Mouse (Mus musculus): ENCODE results near the gene Meis2.

Meis2 gene

GRCm38 (mm10) chr2:116065570-116066005, at the start of gene Meis2:
TSS of gene Meis2 (minus strand) at chr2:116065839.
- DNase-seq (ENCODE audit: low read depth, low spot score) = peak; percentile 39

GRCm38 (mm10) chr2:116106194-116106593, 40.6 kb upstream of the Meis2 start:
- DNase-seq (ENCODE audit: low read depth, low spot score) = no peak

- DNase-seq (ENCODE audit: low read depth, low spot score) = no peak
Observed at GRCm38 (mm10) chr2:116105179-116105578, 39.5 kb upstream of the Meis2 start.

GRCm38 (mm10) chr2:116103411-116103996, 37.9 kb upstream of the Meis2 start:
- DNase-seq (ENCODE audit: low read depth, low spot score) = no peak

- DNase-seq (ENCODE audit: low read depth, low spot score) = peak; percentile 28
Observed at GRCm38 (mm10) chr2:116101221-116101620, 35.6 kb upstream of the Meis2 start.

GRCm38 (mm10) chr2:116080961-116081360, 15.3 kb upstream of the Meis2 start:
- no peak for DNase-seq (ENCODE audit: low read depth, low spot score)

GRCm38 (mm10) chr2:116078841-116079240, 13.2 kb upstream of the Meis2 start:
- DNase-seq (ENCODE audit: low read depth, low spot score) = no peak

- no peak for DNase-seq (ENCODE audit: low read depth, low spot score)
Observed at GRCm38 (mm10) chr2:116077716-116078115, 12.1 kb upstream of the Meis2 start.

- DNase-seq (ENCODE audit: low read depth, low spot score) = no peak
Observed at GRCm38 (mm10) chr2:116076752-116077480, 11.3 kb upstream of the Meis2 start.

GRCm38 (mm10) chr2:116075902-116076301, 10.3 kb upstream of the Meis2 start:
- no peak for DNase-seq (ENCODE audit: low read depth, low spot score)

GRCm38 (mm10) chr2:116075477-116075876, 9.8 kb upstream of the Meis2 start:
- DNase-seq (ENCODE audit: low read depth, low spot score) = no peak

GRCm38 (mm10) chr2:116074726-116075440, 9.2 kb upstream of the Meis2 start:
- DNase-seq (ENCODE audit: low read depth, low spot score) = no peak

GRCm38 (mm10) chr2:116074061-116074460, 8.4 kb upstream of the Meis2 start:
- no peak for DNase-seq (ENCODE audit: low read depth, low spot score)

- DNase-seq (ENCODE audit: low read depth, low spot score) = no peak
Observed at GRCm38 (mm10) chr2:116073311-116073904, 7.8 kb upstream of the Meis2 start.

GRCm38 (mm10) chr2:116072706-116073105, 7.1 kb upstream of the Meis2 start:
- no peak for DNase-seq (ENCODE audit: low read depth, low spot score)

- no peak for DNase-seq (ENCODE audit: low read depth, low spot score)
Observed at GRCm38 (mm10) chr2:116072321-116072640, 6.6 kb upstream of the Meis2 start.

GRCm38 (mm10) chr2:116071571-116072320, 6.1 kb upstream of the Meis2 start:
- DNase-seq (ENCODE audit: low read depth, low spot score) = peak; percentile 20

GRCm38 (mm10) chr2:116070614-116071425, 5.2 kb upstream of the Meis2 start:
- DNase-seq (ENCODE audit: low read depth, low spot score) = no peak

- DNase-seq (ENCODE audit: low read depth, low spot score) = no peak
Observed at GRCm38 (mm10) chr2:116069451-116070225, 4.0 kb upstream of the Meis2 start.

- no peak for DNase-seq (ENCODE audit: low read depth, low spot score)
Observed at GRCm38 (mm10) chr2:116068901-116069300, 3.3 kb upstream of the Meis2 start.
